Mouse (Mus musculus) spleen, postnatal 36 days (tissue): ENCODE measurements at regions not wholly inside any gene's neighbourhood (a gene's known extent, or its start where the extent isn't known, plus 50 kb on each side); places are given as distances from the start of the nearest gene placed in this dataset.

Experiments used
- DNase-seq, 2 experiments: peaks; one replicate each; pipeline ENCODE4 v3.0.0; 2022; ENCODE audit warnings: low spot score in 2 of 2, mixed read lengths in 1 of 2

GRCm38 (mm10) chr5:112179213-112180057, 72.9 kb downstream of the Cryba4 start:
- no peak for DNase-seq

- DNase-seq, result no peak
Observed at GRCm38 (mm10) chr5:112182775-112183174, 69.5 kb downstream of the Cryba4 start.

- no peak for DNase-seq
Observed at GRCm38 (mm10) chr5:112195667-112196066, 56.7 kb downstream of the Cryba4 start.
